Mouse (Mus musculus) MEL (cell line): Measurements from ENCODE around the gene Ilf2. TPM values are rescaled to one million over a fixed set of nuclear protein-coding genes. Genes with fewer than 3 reads are reported as not detected.

Experiments
- DNase-seq: peaks from one replicate; pipeline ENCODE4 v3.0.0; 2011; ENCODE audit warnings: low read depth, low spot score
- H3K27ac ChIP-seq: 2 replicates; pipeline ENCODE4 v1.5.1; 2012; ENCODE audit warnings: low read depth, mild to moderate bottlenecking, control low read depth, low read length, moderate library complexity; ENCODE audit not compliant: control insufficient read depth
- H3K27me3 ChIP-seq, 2 experiments: fragments of 150-350 bp in 1 of 2; sonication (generic) in 1 of 2; 2 replicates each; pipeline ENCODE4 v1.6.1; 2012; ENCODE audit warnings: low read length in 2 of 2, mild to moderate bottlenecking in 2 of 2, improper control_type of control experiment in 1 of 2, moderate library complexity in 1 of 2; ENCODE audit not compliant: insufficient read depth in 2 of 2, control insufficient read depth in 1 of 2
- H3K36me3 ChIP-seq, 2 experiments: 2 replicates each; pipeline ENCODE4 v1.6.1; 2012 to 2014; ENCODE audit warnings: low read length in 2 of 2, improper control_type of control experiment in 1 of 2, inconsistent platforms in 1 of 2, mild to moderate bottlenecking in 1 of 2; ENCODE audit not compliant: insufficient read depth in 2 of 2, control insufficient read depth in 1 of 2
- H3K4me1 ChIP-seq, 2 experiments: fragments of 150-350 bp in 1 of 2; sonication (generic) in 1 of 2; 2 replicates each; pipeline ENCODE4 v1.6.1; 2012; ENCODE audit warnings: low read length in 2 of 2, improper control_type of control experiment in 1 of 2, mild to moderate bottlenecking in 1 of 2; ENCODE audit not compliant: insufficient read depth in 2 of 2, control insufficient read depth in 1 of 2
- H3K4me3 ChIP-seq, 2 experiments: fragments of 150-350 bp in 1 of 2; sonication (generic) in 1 of 2; 2 replicates each; pipeline ENCODE4 v1.5.1; 2012; ENCODE audit warnings: low read depth in 2 of 2, low read length in 2 of 2, mild to moderate bottlenecking in 2 of 2, moderate library complexity in 2 of 2, control low read depth in 1 of 2, improper control_type of control experiment in 1 of 2; ENCODE audit not compliant: control insufficient read depth in 1 of 2, insufficient read depth in 1 of 2
- H3K79me2 ChIP-seq: 2 replicates; pipeline ENCODE4 v1.6.1; 2012; ENCODE audit warnings: mild to moderate bottlenecking, low read length, moderate library complexity; ENCODE audit not compliant: control insufficient read depth, poor library complexity, insufficient read depth
- H3K9ac ChIP-seq: 2 replicates; pipeline ENCODE4 v1.6.1; 2012; ENCODE audit warnings: low read depth, mild to moderate bottlenecking, control low read depth, low read length, moderate library complexity; ENCODE audit not compliant: control insufficient read depth, poor library complexity, severe bottlenecking
- H3K9me3 ChIP-seq: fragments of 150-350 bp; sonication (generic); replicated peaks from 2 replicates; pipeline ENCODE4 v1.6.1; 2012; ENCODE audit warnings: mild to moderate bottlenecking, low read length, improper control_type of control experiment, moderate library complexity; ENCODE audit not compliant: insufficient read depth
- BHLHE40 ChIP-seq: IDR thresholded peaks from 2 replicates; pipeline ENCODE4 v1.6.1; 2012; ENCODE audit warnings: low read depth, mild to moderate bottlenecking, inconsistent platforms, low read length, improper control_type of control experiment, borderline replicate concordance
- CHD1 ChIP-seq: IDR thresholded peaks from 2 replicates; pipeline ENCODE4 v1.6.1; 2012; ENCODE audit warnings: low read depth, mild to moderate bottlenecking, inconsistent platforms, low read length, improper control_type of control experiment
- CHD2 ChIP-seq: IDR thresholded peaks from 2 replicates; pipeline ENCODE4 v1.6.1; 2011; ENCODE audit warnings: low read length, improper control_type of control experiment
- CTCF ChIP-seq, 3 experiments: IDR thresholded peaks in 2 of 3; conservative IDR thresholded peaks in 1 of 3; 2 replicates each; pipeline ENCODE4 v1.5.1; 2011 to 2012; ENCODE audit warnings: low read length in 3 of 3, low read depth in 2 of 3, mild to moderate bottlenecking in 2 of 3, improper control_type of control experiment in 1 of 3, inconsistent platforms in 1 of 3, mixed read lengths in 1 of 3, moderate library complexity in 1 of 3; ENCODE audit not compliant: control insufficient read depth in 1 of 3, insufficient read depth in 1 of 3, poor library complexity in 1 of 3, severe bottlenecking in 1 of 3
- E2F4 ChIP-seq: IDR thresholded peaks from 2 replicates; pipeline ENCODE4 v1.6.1; 2011; ENCODE audit warnings: low read depth, low read length, improper control_type of control experiment, borderline replicate concordance
- ELF1 ChIP-seq: IDR thresholded peaks from 2 replicates; pipeline ENCODE4 v1.6.1; 2014; ENCODE audit warnings: low read depth, mild to moderate bottlenecking, inconsistent platforms, low read length, improper control_type of control experiment, moderate library complexity
- EP300 ChIP-seq, 2 experiments: IDR thresholded peaks; 2 replicates each; pipeline ENCODE4 v1.6.1; 2011; ENCODE audit warnings: improper control_type of control experiment in 2 of 2, low read length in 2 of 2, low read depth in 1 of 2, mild to moderate bottlenecking in 1 of 2
- ETS1 ChIP-seq: IDR thresholded peaks from 2 replicates; pipeline ENCODE4 v1.6.1; 2012; ENCODE audit warnings: low read depth, mild to moderate bottlenecking, inconsistent platforms, low read length, improper control_type of control experiment, moderate library complexity
- GABPA ChIP-seq: IDR thresholded peaks from 2 replicates; pipeline ENCODE4 v1.6.1; 2012; ENCODE audit warnings: low read depth, mild to moderate bottlenecking, inconsistent platforms, low read length, improper control_type of control experiment, moderate library complexity
- HCFC1 ChIP-seq: IDR thresholded peaks from 2 replicates; pipeline ENCODE4 v1.6.1; 2012; ENCODE audit warnings: low read depth, mild to moderate bottlenecking, inconsistent platforms, low read length, improper control_type of control experiment, moderate library complexity
- JUND ChIP-seq: IDR thresholded peaks from 2 replicates; pipeline ENCODE4 v1.6.1; 2011; ENCODE audit warnings: low read depth, mild to moderate bottlenecking, improper control_type of control experiment, low read length
- KAT2A ChIP-seq: conservative IDR thresholded peaks from 2 replicates; pipeline ENCODE4 v1.6.1; 2012; ENCODE audit warnings: low read depth, low read length, improper control_type of control experiment, inconsistent platforms
- MAFK ChIP-seq: IDR thresholded peaks from 2 replicates; pipeline ENCODE4 v1.6.1; 2011; ENCODE audit warnings: low read depth, mild to moderate bottlenecking, low read length, improper control_type of control experiment, borderline replicate concordance
- MAX ChIP-seq: IDR thresholded peaks from 2 replicates; pipeline ENCODE4 v1.6.1; 2011; ENCODE audit warnings: low read length, improper control_type of control experiment
- MAZ ChIP-seq: IDR thresholded peaks from 2 replicates; pipeline ENCODE4 v1.6.1; 2012; ENCODE audit warnings: low read depth, mild to moderate bottlenecking, inconsistent platforms, low read length, improper control_type of control experiment
- MEF2A ChIP-seq: IDR thresholded peaks from 2 replicates; pipeline ENCODE4 v1.6.1; 2014; ENCODE audit warnings: low read depth, mild to moderate bottlenecking, inconsistent platforms, low read length, improper control_type of control experiment; ENCODE audit not compliant: poor library complexity, insufficient replicate concordance, severe bottlenecking; ENCODE audit errors: extremely low read depth
- MXI1 ChIP-seq: IDR thresholded peaks from 2 replicates; pipeline ENCODE4 v1.6.1; 2011; ENCODE audit warnings: mild to moderate bottlenecking, low read depth, low read length, improper control_type of control experiment
- MYB ChIP-seq: IDR thresholded peaks from 2 replicates; pipeline ENCODE4 v1.6.1; 2011; ENCODE audit warnings: mild to moderate bottlenecking, low read depth, low read length, improper control_type of control experiment
- MYC ChIP-seq: IDR thresholded peaks from 2 replicates; pipeline ENCODE4 v1.6.1; 2011; ENCODE audit warnings: low read depth, mild to moderate bottlenecking, low read length, improper control_type of control experiment, moderate library complexity
- NELFE ChIP-seq: IDR thresholded peaks from 2 replicates; pipeline ENCODE4 v1.6.1; 2011; ENCODE audit warnings: low read depth, low read length, improper control_type of control experiment
- NRF1 ChIP-seq: IDR thresholded peaks from 2 replicates; pipeline ENCODE4 v1.6.1; 2014; ENCODE audit warnings: low read depth, mild to moderate bottlenecking, inconsistent platforms, low read length, improper control_type of control experiment, moderate library complexity; ENCODE audit not compliant: poor library complexity, insufficient read depth, severe bottlenecking
- POLR2A ChIP-seq, 2 experiments: IDR thresholded peaks; 2 replicates each; pipeline ENCODE4 v1.6.1; 2011 to 2012; ENCODE audit warnings: low read length in 2 of 2, mild to moderate bottlenecking in 2 of 2, control low read depth in 1 of 2, improper control_type of control experiment in 1 of 2, low read depth in 1 of 2, moderate library complexity in 1 of 2; ENCODE audit not compliant: control insufficient read depth in 1 of 2, insufficient read depth in 1 of 2, poor library complexity in 1 of 2
- POLR2AphosphoS2 ChIP-seq: IDR thresholded peaks from 2 replicates; pipeline ENCODE4 v1.6.1; 2011; ENCODE audit warnings: low read length, improper control_type of control experiment
- POLR2AphosphoS5 ChIP-seq: IDR thresholded peaks from 2 replicates; pipeline ENCODE4 v1.6.1; 2012; ENCODE audit warnings: low read depth, borderline replicate concordance, mild to moderate bottlenecking, inconsistent platforms, low read length, moderate library complexity, mixed read lengths
- RAD21 ChIP-seq: IDR thresholded peaks from 2 replicates; pipeline ENCODE4 v1.6.1; 2011; ENCODE audit warnings: mild to moderate bottlenecking, low read depth, low read length, improper control_type of control experiment
- RCOR1 ChIP-seq: IDR thresholded peaks from 2 replicates; pipeline ENCODE4 v1.6.1; 2012; ENCODE audit warnings: low read depth, mild to moderate bottlenecking, inconsistent platforms, low read length, improper control_type of control experiment
- SIN3A ChIP-seq: IDR thresholded peaks from 2 replicates; pipeline ENCODE4 v1.6.1; 2012; ENCODE audit warnings: low read length, improper control_type of control experiment, inconsistent platforms
- SMC3 ChIP-seq: IDR thresholded peaks from 2 replicates; pipeline ENCODE4 v1.6.1; 2011; ENCODE audit warnings: low read depth, low read length, improper control_type of control experiment
- TAL1 ChIP-seq: IDR thresholded peaks from 2 replicates; pipeline ENCODE4 v1.6.1; 2012; ENCODE audit warnings: mild to moderate bottlenecking, inconsistent platforms, low read length, moderate library complexity, mixed read lengths
- TBP ChIP-seq: IDR thresholded peaks from 2 replicates; pipeline ENCODE4 v1.8.0; 2011; ENCODE audit warnings: low read depth, low read length, improper control_type of control experiment
- TCF12 ChIP-seq: IDR thresholded peaks from 2 replicates; pipeline ENCODE4 v1.6.1; 2014; ENCODE audit warnings: low read depth, mild to moderate bottlenecking, inconsistent platforms, low read length, improper control_type of control experiment, moderate library complexity
- UBTF ChIP-seq: IDR thresholded peaks from 2 replicates; pipeline ENCODE4 v1.6.1; 2012; ENCODE audit warnings: low read depth, mild to moderate bottlenecking, inconsistent platforms, low read length, improper control_type of control experiment, moderate library complexity, borderline replicate concordance; ENCODE audit not compliant: insufficient read depth
- USF1 ChIP-seq: IDR thresholded peaks from 2 replicates; pipeline ENCODE4 v1.6.1; 2014; ENCODE audit warnings: low read depth, mild to moderate bottlenecking, inconsistent platforms, low read length, improper control_type of control experiment, moderate library complexity
- USF2 ChIP-seq, 2 experiments: IDR thresholded peaks; 2 replicates each; pipeline ENCODE4 v1.6.1; 2011 to 2012; ENCODE audit warnings: improper control_type of control experiment in 2 of 2, low read length in 2 of 2, borderline replicate concordance in 1 of 2, inconsistent platforms in 1 of 2, low read depth in 1 of 2, mild to moderate bottlenecking in 1 of 2; ENCODE audit not compliant: insufficient read depth in 1 of 2
- ZC3H11A ChIP-seq: IDR thresholded peaks from 2 replicates; pipeline ENCODE4 v1.6.1; 2012; ENCODE audit warnings: low read depth, mild to moderate bottlenecking, inconsistent platforms, low read length, improper control_type of control experiment
- ZKSCAN1 ChIP-seq: IDR thresholded peaks from 2 replicates; pipeline ENCODE4 v1.6.1; 2012; ENCODE audit warnings: low read depth, mild to moderate bottlenecking, inconsistent platforms, low read length, improper control_type of control experiment, moderate library complexity
- ZMIZ1 ChIP-seq: IDR thresholded peaks from 2 replicates; pipeline ENCODE4 v1.6.1; 2012; ENCODE audit warnings: low read depth, mild to moderate bottlenecking, inconsistent platforms, low read length, improper control_type of control experiment, moderate library complexity
- ZNF384 ChIP-seq: IDR thresholded peaks from 2 replicates; pipeline ENCODE4 v1.6.1; 2012; ENCODE audit warnings: low read depth, mild to moderate bottlenecking, inconsistent platforms, low read length, improper control_type of control experiment
- polyA plus RNA-seq, 2 experiments: library from polyadenylated mRNA; stranded (reverse) in 1 of 2; unstranded in 1 of 2; fragments of >175 nt in 1 of 2; fragments of >200 nt in 1 of 2; gene quantifications; 2 replicates each; pipeline versions ENCODE4 v1.2.1 to v1.2.4; 2012; ENCODE audit warnings: low replicate concordance in 2 of 2, low read depth in 1 of 2; ENCODE audit not compliant: insufficient read length in 2 of 2, insufficient read depth in 1 of 2, missing spikeins in 1 of 2
- total RNA-seq: library from RNA; depleted of rRNA; stranded (reverse); fragments of 300-350 nt; gene quantifications from 2 replicates; pipeline ENCODE4 v1.2.3, GENCODE M21; 2012

The Ilf2 gene
- total and polyA plus RNA-seq, 3 experiments = 107 to 223 (median 175) TPM

DNA sequence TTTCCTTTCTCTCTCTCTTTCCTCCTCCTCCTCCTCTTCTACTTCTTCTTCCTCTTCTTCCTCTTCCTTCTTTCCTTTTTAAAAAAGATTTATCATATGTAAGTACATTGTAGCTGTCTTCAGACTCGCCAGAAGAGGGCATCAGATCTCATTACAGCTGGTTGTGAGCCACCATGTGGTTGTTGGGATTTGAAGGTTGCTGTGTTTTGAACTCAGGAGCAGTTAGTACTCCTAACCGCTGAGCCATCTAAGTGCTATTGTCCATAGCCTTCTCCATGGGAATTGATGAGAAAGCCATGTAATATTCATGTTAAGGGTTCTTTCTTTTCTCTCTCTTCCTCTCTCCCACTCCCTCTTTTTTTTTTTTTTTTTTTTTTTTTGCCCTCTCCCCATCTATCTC lies 15.4 kb downstream of the Ilf2 start:
- peak overlapping the region; percentile 3 to 70; a peak in 2 of 4 replicates for H3K4me3 ChIP-seq
- TF ChIP-seq POLR2AphosphoS2 (no peak), MAZ (no peak), NELFE (no peak), RAD21 (peak; percentile 30), ETS1 (peak; percentile 67), USF2 (IDR thresholded peaks at IDR 0.05; ENCODE audit: borderline replicate concordance in 1 of 2, insufficient read depth in 1 of 2, low read depth in 1 of 2, low read length in 2 of 2) (no peak), POLR2A (IDR thresholded peaks at IDR 0.05; ENCODE audit: control insufficient read depth in 1 of 2, insufficient read depth in 1 of 2, low read depth in 1 of 2, low read length in 2 of 2, poor library complexity in 1 of 2) (no peak), MAFK (no peak), MXI1 (peak; percentile 87), SMC3 (peak; percentile 69), ZNF384 (peak; percentile 86), TAL1 (no peak), BHLHE40 (no peak), HCFC1 (no peak), MYB (no peak), MEF2A (no peak), SIN3A (peak; percentile 60), TBP (peak; percentile 7; the same call in 1 of the 2 replicates), RCOR1 (0 out of 2 replicates have a peak, but pooled peaks have one; percentile 6), UBTF (no peak), NRF1 (no peak), KAT2A (no peak), ZMIZ1 (no peak), POLR2AphosphoS5 (no peak), JUND (no peak), ZC3H11A (0 out of 2 replicates have a peak, but pooled peaks have one; percentile 15), CHD2 (no peak), MAX (peak; percentile 76), GABPA (no peak), MYC (peak; percentile 96), USF1 (no peak), CTCF (IDR thresholded peaks at IDR 0.05 in 2 of 3, conservative IDR thresholded peaks at IDR 0.05 in 1 of 3; ENCODE audit: control insufficient read depth in 1 of 3, insufficient read depth in 1 of 3, low read depth in 2 of 3, low read length in 3 of 3, poor library complexity in 1 of 3, severe bottlenecking in 1 of 3) (peak in 2 of 3 experiments; percentile 53 to 79), ELF1 (peak; percentile 2; the same call in 1 of the 2 replicates), ZKSCAN1 (no peak), CHD1 (no peak), TCF12 (no peak), EP300 (IDR thresholded peaks at IDR 0.05; ENCODE audit: low read depth in 1 of 2, low read length in 2 of 2) (no peak), E2F4 (no peak)

More for the DNA sequence above, 15.4 kb downstream of the Ilf2 start:
- peak overlapping the region; percentile 32 for H3K27ac ChIP-seq
- H3K36me3 ChIP-seq = peaks cover 7 to 11% of the 10 kb centered on the region in 2 experiments
- peak; percentile 89 for DNase-seq
- no peaks in the 10 kb centered on the region for H3K27me3 ChIP-seq
- H3K4me1 ChIP-seq = peaks cover 3 to 11% of the 10 kb centered on the region in 2 experiments; a peak in 2 of 4 replicates
- H3K9ac ChIP-seq = peak overlapping the region; percentile 42
- no peaks in the 10 kb centered on the region for H3K9me3 ChIP-seq
- H3K79me2 ChIP-seq = peaks cover 4% of the 10 kb centered on the region
